Mouse (Mus musculus): ENCODE measurements around the gene Arnt.

DNA sequence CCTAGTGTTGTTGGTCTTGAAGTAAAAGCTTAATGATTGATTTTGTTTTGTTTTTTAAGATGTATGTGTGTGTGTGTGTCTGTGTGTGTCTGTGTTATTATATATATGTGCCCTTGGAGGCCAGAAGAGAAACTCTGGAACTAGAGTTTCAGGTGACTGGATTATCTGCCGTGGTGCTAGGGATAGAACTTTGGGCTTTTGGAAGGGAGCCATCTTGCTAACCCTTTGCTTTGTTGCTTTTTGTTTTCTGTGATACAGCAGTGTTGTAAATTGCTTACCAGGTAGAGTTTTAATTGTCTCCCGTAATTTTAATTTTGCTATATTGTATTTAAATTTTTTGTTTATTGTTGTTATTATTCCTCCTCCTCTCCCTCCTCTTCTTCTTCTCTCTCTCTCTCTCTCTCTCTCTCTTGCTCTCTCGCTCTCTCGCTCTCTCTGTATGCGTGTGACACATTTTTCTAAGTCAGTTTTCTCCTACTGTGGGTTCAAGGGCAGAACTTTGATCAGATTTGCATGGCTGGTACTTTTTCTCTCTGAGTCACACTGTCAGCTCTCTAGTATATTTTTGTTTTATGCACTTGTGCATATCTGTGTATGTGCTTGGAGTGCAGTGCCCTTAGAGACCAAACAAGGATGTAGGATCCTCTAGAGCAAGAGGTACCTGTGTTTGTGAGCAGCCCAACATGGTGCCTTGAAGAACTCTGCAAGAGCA is 8.4 kb downstream of the Arnt start:
- TF ChIP-seq CTCF (IDR thresholded peaks at IDR 0.05; ENCODE audit: low read depth, low read length) (no peak), POLR2A (IDR thresholded peaks at IDR 0.05; ENCODE audit: extremely low read depth, insufficient read depth, low read length) (no peak)

Measured in liver, adult 2 months (tissue).